Mouse (Mus musculus): ENCODE data around the gene Dlat. TPM values are rescaled to one million over a fixed set of nuclear protein-coding genes. Genes with fewer than 3 reads are reported as not detected.

The Dlat gene
- total and polyA plus RNA-seq, 3 experiments: 45.2 to 67.5 (median 53.4) TPM

- TF ChIP-seq MAX (IDR thresholded peaks at IDR 0.05; ENCODE audit: low read length) (no peak), USF2 (conservative IDR thresholded peaks at IDR 0.05; ENCODE audit: low read depth, low read length) (no peak), NELFE (IDR thresholded peaks at IDR 0.05; ENCODE audit: low read depth, low read length) (no peak), MAZ (IDR thresholded peaks at IDR 0.05; ENCODE audit: low read depth, low read length) (no peak), RAD21 (IDR thresholded peaks at IDR 0.05; ENCODE audit: low read depth, low read length) (no peak), ELF1 (IDR thresholded peaks at IDR 0.05; ENCODE audit: low read depth, low read length) (no peak), SMC3 (IDR thresholded peaks at IDR 0.05; ENCODE audit: low read depth, low read length) (no peak), HCFC1 (IDR thresholded peaks at IDR 0.05; ENCODE audit: low read depth, low read length) (no peak)
Measured at GRCm38 (mm10) chr9:50590856-50591518, 68.6 kb downstream of the Dlat start (continued).

GRCm38 (mm10) chr9:50586955-50587354 is 72.6 kb downstream of the Dlat start:
- no peak for DNase-seq (ENCODE audit: extremely low read depth)
- no peak for TF ChIP-seq UBTF (IDR thresholded peaks at IDR 0.05; ENCODE audit: low read depth, low read length)
- no peak for TF ChIP-seq ZKSCAN1 (IDR thresholded peaks at IDR 0.05; ENCODE audit: borderline replicate concordance, low read depth, low read length)
- TF ChIP-seq KAT2A (IDR thresholded peaks at IDR 0.05; ENCODE audit: insufficient replicate concordance, low read length): no peak
- TF ChIP-seq ELF1 (IDR thresholded peaks at IDR 0.05; ENCODE audit: low read depth, low read length): no peak
- TF ChIP-seq CHD2 (IDR thresholded peaks at IDR 0.05; ENCODE audit: low read length): no peak
- TF ChIP-seq NRF1 (IDR thresholded peaks at IDR 0.05; ENCODE audit: low read depth, low read length): no peak
- no peak for TF ChIP-seq SMC3 (IDR thresholded peaks at IDR 0.05; ENCODE audit: low read depth, low read length)
- TF ChIP-seq POLR2A (IDR thresholded peaks at IDR 0.05; ENCODE audit: low read depth, low read length): no peak
- no peak for TF ChIP-seq E2F4 (IDR thresholded peaks at IDR 0.05; ENCODE audit: insufficient replicate concordance, low read depth, low read length)
- no peak for TF ChIP-seq CHD1 (IDR thresholded peaks at IDR 0.05; ENCODE audit: low read depth, low read length)
- no peak for TF ChIP-seq USF1 (IDR thresholded peaks at IDR 0.05; ENCODE audit: low read depth, low read length)
- no peak for TF ChIP-seq RCOR1 (conservative IDR thresholded peaks at IDR 0.05; ENCODE audit: low read depth, low read length)
- Histone ChIP-seq H3K9me3 (replicated peaks; ENCODE audit: low read length) (no peaks in the 10 kb centered on the region), H3K9ac (ENCODE audit: insufficient read depth, low read depth) (no peak overlapping the region), H3K4me1 (ENCODE audit: control insufficient read depth in 1 of 2, insufficient read depth in 2 of 2) (peaks cover 5 to 16% of the 10 kb centered on the region in 2 experiments), H3K4me2 (ENCODE audit: insufficient read depth, low read depth, poor library complexity, severe bottlenecking) (no peak overlapping the region), H3K27me3 (replicated peaks) (no peaks in the 10 kb centered on the region), H3K36me3 (replicated peaks in 1 of 2; ENCODE audit: control insufficient read depth in 1 of 2, insufficient read depth in 1 of 2, low read length in 1 of 2) (no peaks in the 10 kb centered on the region), H3K79me2 (replicated peaks; ENCODE audit: control insufficient read depth, extremely low read depth, insufficient read depth, poor library complexity, severe bottlenecking) (no peaks in the 10 kb centered on the region), H3K4me3 (replicated peaks in 1 of 3; ENCODE audit: low read depth in 2 of 3, low read length in 2 of 3, poor library complexity in 1 of 3) (no peak overlapping the region), H3K27ac (ENCODE audit: insufficient read depth, low read depth) (no peak overlapping the region)
- dilution Hi-C loops (cut with MboI; ENCODE audit: extremely low pct_ligation_motif_present, extremely low pct_unique_long_range_greater_than_20kb, low sequenced_read_pairs): no loop called here
- in situ Hi-C loops (cut with MboI; ENCODE audit: low pct_ligation_motif_present, low pct_unique_long_range_greater_than_20kb, low sequenced_read_pairs): loop anchor here (5.0 kb wide), 1 partner anchor 50 kb away; no protein-coding TSS in a partner anchor

Data from CH12.LX (cell line).